Mouse (Mus musculus): ENCODE data around the gene Rasl11b. TPM values are rescaled to one million over a fixed set of nuclear protein-coding genes. Genes with fewer than 3 reads are reported as not detected.

Gene Rasl11b
- polyA plus RNA-seq, 1 experiment from 2014 or later, result 11.4 TPM

DNA sequence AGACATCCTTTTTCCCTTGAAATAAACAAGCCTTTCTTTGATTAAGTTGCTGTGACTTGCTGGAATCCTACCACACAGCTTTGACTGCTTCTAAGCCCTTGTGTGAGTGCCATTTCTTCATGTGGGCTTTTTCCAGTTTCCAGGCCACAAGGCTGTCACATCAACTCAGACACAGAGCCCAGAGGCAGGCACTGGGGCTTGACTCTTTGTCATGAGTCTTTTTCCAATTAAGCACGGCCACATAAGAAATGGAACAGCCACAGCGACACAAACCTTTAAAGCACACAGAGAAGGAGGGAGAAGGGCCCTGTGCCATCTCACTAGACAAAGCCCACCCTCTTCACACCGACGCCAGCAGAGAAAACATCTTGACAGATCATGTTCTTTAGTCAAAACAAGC is 23.4 kb downstream of the Rasl11b start:
- H3K4me2 ChIP-seq, result no peak overlapping the region
- H3K4me3 ChIP-seq, result no peak overlapping the region
- H3K9me3 ChIP-seq, result no peaks in the 10 kb centered on the region
- no peak overlapping the region for H3K9ac ChIP-seq
- H3K4me1 ChIP-seq, result peaks cover 6% of the 10 kb centered on the region; the same call in 1 of the 2 replicates
- ATAC-seq (replicated peaks), result no peak
- no peaks in the 10 kb centered on the region for H3K36me3 ChIP-seq (replicated peaks)
- no peaks in the 10 kb centered on the region for H3K27me3 ChIP-seq (replicated peaks)
- 35% methylated on average over 4 of the region's 4 CpGs for WGBS
- no peak overlapping the region for H3K27ac ChIP-seq

DNA sequence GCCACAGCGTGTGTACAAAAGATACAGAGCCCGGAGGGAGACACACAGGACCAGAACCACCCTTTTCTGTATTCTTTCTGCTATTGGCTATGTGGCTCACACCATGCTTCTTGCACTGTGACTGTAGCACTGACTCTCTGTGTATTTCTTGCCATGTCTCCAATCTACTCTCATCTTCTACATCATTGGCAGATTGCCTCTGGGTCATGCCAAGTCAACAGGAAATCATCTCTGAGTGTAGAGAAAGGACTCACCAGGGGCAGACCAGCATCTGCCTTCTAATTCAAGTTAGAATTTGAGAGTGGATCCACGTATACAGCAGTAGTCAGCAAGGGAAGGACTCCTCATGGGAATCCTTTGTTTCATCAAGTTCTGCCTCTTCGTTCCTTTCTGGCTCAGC is 27.5 kb downstream of the Rasl11b start:
- no peaks in the 10 kb centered on the region for H3K9me3 ChIP-seq

DNA sequence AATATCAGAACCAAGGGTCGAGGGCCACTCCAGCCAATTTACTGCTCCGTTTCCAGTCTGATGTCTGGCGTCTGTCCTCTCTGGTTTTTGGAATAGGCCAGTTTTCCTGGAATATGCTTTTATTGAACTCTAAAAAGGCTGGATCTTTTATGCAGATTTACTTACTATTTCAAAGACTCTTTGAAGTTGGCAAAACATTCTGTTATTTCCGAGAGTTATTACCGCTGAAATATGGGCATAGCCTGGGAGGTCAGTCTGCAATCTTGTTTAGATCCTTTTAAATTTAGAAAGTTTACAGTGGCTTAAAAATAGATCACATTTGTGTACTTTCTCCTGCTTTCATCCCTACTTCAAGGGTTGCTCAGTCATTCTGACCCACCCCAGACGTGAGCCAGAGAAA is 29.4 kb downstream of the Rasl11b start:
- Histone ChIP-seq H3K4me3 (no peak overlapping the region), H3K27me3 (replicated peaks) (no peaks in the 10 kb centered on the region), H3K9ac (no peak overlapping the region), H3K36me3 (replicated peaks) (no peaks in the 10 kb centered on the region), H3K4me2 (no peak overlapping the region), H3K4me1 (no peaks in the 10 kb centered on the region), H3K27ac (no peak overlapping the region), H3K9me3 (no peaks in the 10 kb centered on the region)
- ATAC-seq (replicated peaks), result no peak
- WGBS, result 83% methylated on average over 6 of the region's 6 CpGs

More for the DNA sequence above, 27.5 kb downstream of the Rasl11b start:
- no peak for ATAC-seq (replicated peaks)
- Histone ChIP-seq H3K27ac (no peak overlapping the region), H3K9ac (no peak overlapping the region), H3K27me3 (replicated peaks) (no peaks in the 10 kb centered on the region), H3K4me1 (no peaks in the 10 kb centered on the region), H3K4me3 (no peak overlapping the region), H3K4me2 (no peak overlapping the region), H3K36me3 (replicated peaks) (no peaks in the 10 kb centered on the region)
- 85% methylated on average over 4 of the region's 4 CpGs for WGBS

DNA sequence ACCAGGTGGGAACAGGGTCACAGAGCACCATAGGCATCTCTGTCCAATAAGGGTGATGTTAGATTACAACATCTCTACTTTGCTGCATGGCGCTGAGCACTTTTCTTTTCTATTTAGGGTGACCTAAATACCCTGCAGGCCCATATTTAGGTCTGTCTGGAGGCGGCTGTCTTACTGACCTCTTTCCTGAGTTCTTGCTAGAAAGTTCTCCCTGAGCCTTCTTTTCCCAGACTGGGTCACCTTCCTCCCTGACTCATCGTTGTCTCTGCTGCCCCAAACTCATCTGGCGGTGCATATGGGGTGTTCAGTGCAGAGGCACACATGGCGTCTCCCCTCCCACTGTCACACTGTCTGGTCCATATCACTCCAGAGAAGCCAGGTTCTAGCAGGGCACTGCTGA is 31.1 kb downstream of the Rasl11b start:
- no peak for ATAC-seq (replicated peaks)
- Histone ChIP-seq H3K4me1 (peaks cover 12% of the 10 kb centered on the region), H3K36me3 (replicated peaks) (no peaks in the 10 kb centered on the region), H3K4me3 (no peak overlapping the region), H3K27ac (no peak overlapping the region), H3K9ac (no peak overlapping the region), H3K4me2 (no peak overlapping the region), H3K9me3 (no peaks in the 10 kb centered on the region), H3K27me3 (replicated peaks) (no peaks in the 10 kb centered on the region)
- 90% methylated on average over 5 of the region's 5 CpGs for WGBS

DNA sequence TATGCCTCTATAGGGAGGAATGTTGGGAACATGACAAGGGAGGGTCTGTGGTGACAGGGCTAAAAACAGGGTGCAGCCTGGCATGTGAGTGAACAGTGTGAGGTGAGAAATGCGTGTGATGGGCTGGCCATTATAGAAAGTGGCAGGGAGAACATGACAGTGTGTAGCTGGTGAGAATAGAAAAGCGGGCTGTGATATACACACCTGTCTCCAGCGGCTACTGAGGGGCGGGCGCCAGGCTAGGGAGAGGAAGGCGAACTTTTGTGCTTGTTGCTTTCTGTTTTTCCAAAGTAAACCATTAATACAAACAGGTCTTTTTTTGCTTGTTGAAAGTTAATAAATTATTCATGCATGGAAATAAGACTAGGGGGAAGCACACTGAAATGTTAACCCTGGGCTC is 32.3 kb downstream of the Rasl11b start:
- no peak for ATAC-seq (replicated peaks)
- no peak overlapping the region for H3K27ac ChIP-seq
- H3K9me3 ChIP-seq, result no peaks in the 10 kb centered on the region
- no peaks in the 10 kb centered on the region for H3K36me3 ChIP-seq (replicated peaks)
- peaks cover 12% of the 10 kb centered on the region for H3K4me1 ChIP-seq
- H3K9ac ChIP-seq, result no peak overlapping the region
- no peaks in the 10 kb centered on the region for H3K27me3 ChIP-seq (replicated peaks)
- H3K4me2 ChIP-seq, result no peak overlapping the region
- no peak overlapping the region for H3K4me3 ChIP-seq
- WGBS, result 89% methylated on average over 6 of the region's 6 CpGs

DNA sequence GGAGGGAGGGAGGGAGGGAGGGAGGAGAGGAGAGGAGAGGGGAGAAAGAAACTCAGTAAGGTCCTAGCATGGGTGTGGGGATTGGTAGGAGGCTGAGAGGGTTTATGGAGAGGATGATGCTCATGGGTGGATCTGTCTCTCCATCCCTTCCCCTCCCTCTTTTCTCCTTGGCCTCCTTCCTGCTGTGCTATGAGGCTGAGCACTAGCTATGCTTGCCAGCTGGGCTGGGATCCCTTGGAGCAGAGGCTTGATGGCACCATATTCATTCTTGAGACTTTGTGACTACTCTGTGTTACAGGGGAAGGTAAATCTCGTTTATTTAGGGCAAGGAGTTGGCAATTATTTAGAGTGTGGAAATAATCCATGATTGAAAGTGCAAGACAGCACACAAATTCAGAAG is 33.9 kb downstream of the Rasl11b start:
- Histone ChIP-seq H3K36me3 (replicated peaks) (no peaks in the 10 kb centered on the region), H3K27ac (no peak overlapping the region), H3K4me3 (no peak overlapping the region), H3K9me3 (no peaks in the 10 kb centered on the region), H3K4me1 (peaks cover 12% of the 10 kb centered on the region), H3K4me2 (no peak overlapping the region), H3K9ac (no peak overlapping the region), H3K27me3 (replicated peaks) (no peaks in the 10 kb centered on the region)
- ATAC-seq (replicated peaks), result no peak; the same call in 1 of the 2 replicates
- 63% methylated on average over 1 of the region's 1 CpGs for WGBS

DNA sequence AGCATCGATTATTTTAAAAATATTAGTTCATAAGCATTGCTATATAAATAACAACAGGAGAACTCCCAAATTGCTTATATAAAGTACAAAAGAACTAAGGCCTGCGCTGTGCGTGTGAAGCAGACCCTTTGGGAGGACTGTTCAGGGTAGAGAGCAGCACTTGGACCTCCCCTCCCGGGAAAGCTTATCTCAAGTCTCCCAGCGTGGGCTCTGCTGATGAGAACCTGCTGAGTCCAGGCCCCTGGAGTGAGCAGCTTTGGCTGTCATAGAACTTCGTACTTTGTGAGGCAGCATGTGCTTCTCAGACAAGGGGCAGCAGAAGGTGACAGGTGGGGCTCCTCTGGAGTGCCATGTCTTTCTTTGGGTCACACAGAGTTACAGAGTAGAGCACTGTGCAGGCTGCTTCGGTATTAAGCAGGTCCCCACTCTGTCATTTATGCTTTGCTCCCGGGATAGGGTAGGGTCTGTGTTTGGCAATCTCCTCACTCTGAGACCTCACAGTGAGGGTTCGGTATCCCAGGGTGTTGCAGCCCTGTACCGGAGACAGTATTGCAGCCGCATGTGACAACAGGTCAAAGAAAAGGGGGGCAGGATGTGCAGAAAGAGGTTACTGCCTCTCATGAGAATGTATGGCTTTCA is 34.8 kb downstream of the Rasl11b start:
- Histone ChIP-seq H3K4me2 (no peak overlapping the region), H3K27me3 (replicated peaks) (no peaks in the 10 kb centered on the region), H3K9me3 (no peaks in the 10 kb centered on the region), H3K9ac (no peak overlapping the region), H3K27ac (no peak overlapping the region), H3K36me3 (replicated peaks) (no peaks in the 10 kb centered on the region), H3K4me3 (no peak overlapping the region), H3K4me1 (peaks cover 12% of the 10 kb centered on the region)
- 54% methylated on average over 11 of the region's 11 CpGs for WGBS
- ATAC-seq (replicated peaks), result 0 out of 2 replicates have a peak, but pooled peaks have one; percentile 28

DNA sequence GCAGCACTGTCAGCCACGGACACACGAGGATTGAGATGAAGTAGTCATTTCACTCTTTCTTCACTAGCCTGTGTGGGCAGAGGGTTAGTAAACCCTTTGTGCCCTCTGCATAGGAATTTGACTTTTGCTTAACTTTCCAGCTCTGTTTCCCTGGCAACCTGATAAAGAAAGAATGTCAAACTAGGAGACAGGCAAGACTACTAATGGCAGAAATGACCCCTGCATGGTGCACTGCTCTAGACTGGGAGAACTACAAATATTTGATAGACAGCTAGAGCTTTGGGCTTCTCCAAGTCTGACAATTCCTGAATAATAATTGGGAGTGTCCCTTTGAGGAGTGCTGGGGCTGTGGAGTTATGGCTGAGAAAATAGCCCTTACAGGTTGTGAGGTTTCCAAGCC is 35.4 kb downstream of the Rasl11b start:
- ATAC-seq (replicated peaks), result peak; percentile 68
- no peaks in the 10 kb centered on the region for H3K27me3 ChIP-seq (replicated peaks)

DNA sequence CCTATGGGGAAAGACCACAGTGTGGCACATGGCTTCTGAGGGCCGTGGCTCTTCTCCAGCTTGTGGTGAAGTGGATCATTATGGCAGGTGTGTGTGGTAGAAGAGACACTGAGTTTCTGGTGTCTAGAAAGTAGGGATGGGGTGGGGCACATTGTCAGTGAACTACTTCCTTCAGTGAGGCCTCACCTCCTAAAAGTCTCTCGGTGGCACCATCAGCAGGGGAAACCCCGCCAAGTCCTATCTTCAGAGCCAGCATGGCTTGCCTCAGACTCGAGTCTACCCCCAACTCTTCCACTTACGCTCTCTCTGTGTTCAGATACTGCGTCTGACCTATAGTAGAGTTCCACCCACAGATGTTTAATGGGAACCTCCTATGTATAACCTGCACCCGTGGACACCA is 38.7 kb downstream of the Rasl11b start:
- Histone ChIP-seq H3K36me3 (replicated peaks) (no peaks in the 10 kb centered on the region), H3K4me2 (no peak overlapping the region), H3K27ac (no peak overlapping the region), H3K4me3 (no peak overlapping the region), H3K9me3 (no peaks in the 10 kb centered on the region), H3K4me1 (peaks cover 12% of the 10 kb centered on the region), H3K27me3 (replicated peaks) (no peaks in the 10 kb centered on the region), H3K9ac (no peak overlapping the region)
- ATAC-seq (replicated peaks), result no peak
- 90% methylated on average over 7 of the region's 7 CpGs for WGBS

More for the DNA sequence above, 35.4 kb downstream of the Rasl11b start:
- H3K4me3 ChIP-seq, result no peak overlapping the region
- H3K9ac ChIP-seq, result no peak overlapping the region
- WGBS, result 40% methylated on average over 2 of the region's 2 CpGs
- H3K27ac ChIP-seq, result no peak overlapping the region
- peaks cover 12% of the 10 kb centered on the region for H3K4me1 ChIP-seq
- H3K36me3 ChIP-seq (replicated peaks), result no peaks in the 10 kb centered on the region
- no peak overlapping the region for H3K4me2 ChIP-seq
- H3K9me3 ChIP-seq, result no peaks in the 10 kb centered on the region

DNA sequence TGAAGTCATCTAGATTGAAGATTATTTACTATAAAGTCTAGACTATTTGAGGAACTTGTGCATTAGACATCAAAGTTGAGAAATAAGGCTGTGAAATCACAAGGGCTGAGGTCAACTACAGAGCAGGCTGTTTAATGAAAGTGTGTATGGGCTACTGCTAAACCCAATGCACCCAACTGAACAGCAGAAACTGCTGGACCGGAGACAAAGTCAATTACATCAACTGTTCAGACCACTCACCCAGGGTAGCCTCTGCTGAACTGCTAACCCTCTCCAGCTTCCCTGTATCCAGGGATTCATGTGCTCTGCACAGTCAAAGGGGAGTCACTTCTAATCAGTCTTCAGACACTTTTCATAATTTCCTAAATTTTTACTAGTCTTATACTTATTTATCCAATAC is 44.3 kb downstream of the Rasl11b start:
- Histone ChIP-seq H3K27ac (no peak overlapping the region), H3K4me2 (no peak overlapping the region), H3K27me3 (replicated peaks) (no peaks in the 10 kb centered on the region), H3K9ac (no peak overlapping the region), H3K4me1 (no peaks in the 10 kb centered on the region), H3K4me3 (no peak overlapping the region), H3K36me3 (replicated peaks) (no peaks in the 10 kb centered on the region), H3K9me3 (no peaks in the 10 kb centered on the region)
- no peak for ATAC-seq (replicated peaks)
- WGBS, result 86% methylated on average over 1 of the region's 1 CpGs

DNA sequence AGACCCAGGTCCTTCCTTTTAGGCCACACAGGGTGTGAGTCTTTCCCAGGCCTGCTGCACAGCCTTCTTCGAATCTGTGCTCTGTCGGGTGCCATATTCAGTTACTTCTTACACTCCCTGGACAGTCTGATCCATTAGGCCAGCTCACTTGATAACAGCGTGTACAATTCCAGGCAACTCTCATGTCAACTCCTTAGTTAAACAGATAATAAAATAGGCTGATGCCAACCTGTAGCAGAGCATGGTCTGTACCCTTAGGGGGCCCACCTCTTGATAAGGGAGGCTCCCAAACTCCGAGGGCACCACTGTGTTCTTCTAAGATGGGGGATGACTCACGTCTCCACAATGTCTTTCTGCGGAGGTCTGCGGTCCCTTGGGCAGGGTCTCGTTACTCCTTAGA is 45.2 kb downstream of the Rasl11b start:
- no peak for ATAC-seq (replicated peaks)
- H3K27ac ChIP-seq, result no peak overlapping the region
- H3K4me3 ChIP-seq, result no peak overlapping the region
- 87% methylated on average over 8 of the region's 8 CpGs for WGBS
- H3K27me3 ChIP-seq (replicated peaks), result no peaks in the 10 kb centered on the region
- H3K36me3 ChIP-seq (replicated peaks), result no peaks in the 10 kb centered on the region
- H3K4me1 ChIP-seq, result no peaks in the 10 kb centered on the region
- H3K4me2 ChIP-seq, result no peak overlapping the region
- no peaks in the 10 kb centered on the region for H3K9me3 ChIP-seq
- no peak overlapping the region for H3K9ac ChIP-seq

DNA sequence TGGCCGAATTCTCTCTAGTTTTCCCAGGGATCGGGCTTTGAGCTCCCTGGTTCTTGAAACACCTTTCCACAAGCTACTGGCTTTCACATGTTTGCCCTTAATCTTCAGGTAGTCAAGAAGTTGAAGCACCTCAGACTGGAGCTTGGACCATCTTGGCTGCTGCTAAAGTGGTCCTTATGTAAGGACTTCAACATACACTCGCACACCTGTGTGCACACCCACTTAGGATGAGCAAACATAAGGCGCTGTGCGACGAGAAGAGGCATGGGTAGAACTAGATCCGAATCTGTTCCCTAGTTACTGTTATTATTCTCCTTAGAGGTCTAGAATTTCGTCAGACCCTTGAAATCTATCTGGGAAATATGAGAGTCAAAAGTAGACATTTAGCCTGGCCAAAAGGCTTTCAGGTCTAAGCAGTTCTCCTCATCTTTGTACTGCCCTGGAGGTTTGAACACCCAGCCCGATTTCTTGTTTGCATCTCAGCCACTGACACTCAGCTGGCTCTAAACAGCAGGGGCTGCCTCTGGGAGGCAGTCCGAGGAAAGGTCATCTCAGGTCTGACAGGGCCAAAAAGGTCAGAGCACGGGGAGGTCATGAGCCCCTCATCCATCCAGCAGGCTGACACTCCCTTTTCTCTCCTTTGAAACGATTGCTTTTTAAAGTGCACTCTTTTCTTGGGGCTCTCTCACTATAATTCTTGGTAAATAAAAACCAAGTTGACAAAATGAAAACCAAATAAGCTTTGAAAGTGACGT is 46.0 kb downstream of the Rasl11b start:
- WGBS, result 64% methylated on average over 13 of the region's 13 CpGs
- Histone ChIP-seq H3K4me3 (no peak overlapping the region), H3K27me3 (replicated peaks) (no peaks in the 10 kb centered on the region)

DNA sequence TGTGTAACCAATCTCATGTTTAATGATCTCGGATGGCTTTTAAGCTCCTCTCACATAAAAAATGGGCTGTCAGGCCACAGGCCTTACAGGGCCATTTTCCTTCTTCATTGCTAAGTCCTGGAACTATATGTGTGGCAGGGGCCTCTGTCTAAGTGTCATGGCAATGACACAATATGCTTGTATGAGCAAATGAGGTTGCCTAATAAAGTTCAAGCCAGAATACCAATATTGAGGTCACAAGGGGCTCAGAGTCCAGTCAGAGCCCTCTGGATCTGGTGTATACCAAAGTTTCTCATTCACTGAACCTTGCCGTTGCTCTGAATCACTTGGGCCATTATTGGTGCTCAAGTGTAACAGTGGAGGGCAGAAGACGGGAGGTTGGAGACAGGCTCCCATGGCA is 47.6 kb downstream of the Rasl11b start:
- no peaks in the 10 kb centered on the region for H3K4me1 ChIP-seq
- H3K9me3 ChIP-seq, result no peaks in the 10 kb centered on the region
- no peaks in the 10 kb centered on the region for H3K36me3 ChIP-seq (replicated peaks)
- H3K27ac ChIP-seq, result no peak overlapping the region
- 71% methylated on average over 3 of the region's 3 CpGs for WGBS
- no peak overlapping the region for H3K4me2 ChIP-seq
- ATAC-seq (replicated peaks), result no peak
- H3K9ac ChIP-seq, result no peak overlapping the region
- H3K4me3 ChIP-seq, result no peak overlapping the region
- H3K27me3 ChIP-seq (replicated peaks), result no peaks in the 10 kb centered on the region

More for the DNA sequence above, 46.0 kb downstream of the Rasl11b start:
- H3K9ac ChIP-seq, result no peak overlapping the region
- H3K27ac ChIP-seq, result no peak overlapping the region
- H3K36me3 ChIP-seq (replicated peaks), result no peaks in the 10 kb centered on the region
- no peaks in the 10 kb centered on the region for H3K4me1 ChIP-seq
- H3K4me2 ChIP-seq, result no peak overlapping the region
- ATAC-seq (replicated peaks), result no peak
- H3K9me3 ChIP-seq, result no peaks in the 10 kb centered on the region
